ENCODE assay signal across 8 mouse cellular contexts in the genomic region with DNA sequence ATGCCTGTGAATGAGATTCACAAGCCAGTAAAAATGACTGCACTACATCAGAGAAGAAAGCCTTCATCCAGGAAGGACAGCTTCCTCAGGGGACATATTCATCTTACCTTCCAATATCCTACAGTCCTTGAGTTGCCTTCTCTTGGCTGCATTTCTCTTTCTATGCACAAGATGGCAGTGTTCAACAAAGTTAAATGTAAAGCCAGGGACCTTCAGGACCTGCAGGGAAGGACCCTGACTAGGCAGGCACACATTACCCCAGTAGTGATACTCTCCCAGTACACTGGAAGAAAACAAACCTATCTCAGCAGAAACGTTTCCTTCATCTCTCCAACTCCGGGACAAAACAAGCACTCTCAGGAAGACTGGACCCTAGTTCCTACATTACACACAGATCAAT. TPM values are rescaled to one million over a fixed set of nuclear protein-coding genes. Genes with fewer than 3 reads are reported as not detected.
DNase-seq lines count a peak whose midpoint lies in the region; ATAC-seq and TF ChIP-seq lines count a peak whose summit lies in the region.

No protein-coding gene starts in this region.

- 21% methylated on average over 2 of the region's 2 CpGs for WGBS in forebrain, embryonic 13.5 days
- 31% methylated on average over 2 of the region's 2 CpGs for WGBS in forebrain, embryonic 11.5 days
- 30% methylated on average over 2 of the region's 2 CpGs for WGBS in intestine, embryonic 15.5 days
- WGBS in lung, postnatal 0 days = 20% methylated on average over 2 of the region's 2 CpGs
- 23% methylated on average over 2 of the region's 2 CpGs for WGBS in stomach, embryonic 16.5 days

- TF ChIP-seq CTCF in lung, postnatal 0 days (IDR thresholded peaks at IDR 0.05) = peak; percentile 88

- no peak for DNase-seq in forebrain, embryonic 11.5 days (ENCODE audit: low spot score)
- peak; percentile 69 for DNase-seq in thymus, postnatal 0 days (ENCODE audit: low spot score)
- DNase-seq in thymus, adult 18-20 months = no peak
- DNase-seq in embryo, embryonic 11.5 days (ENCODE audit: low read depth, low spot score) = peak; percentile 57
- DNase-seq in lung, postnatal 0 days (ENCODE audit: low spot score) = peak; percentile 74

- no peak overlapping the region for H3K9ac ChIP-seq in forebrain, embryonic 13.5 days
- H3K9ac ChIP-seq in forebrain, embryonic 11.5 days (ENCODE audit: low read length) = no peak overlapping the region
- no peak overlapping the region for H3K9ac ChIP-seq in intestine, embryonic 15.5 days
- H3K9ac ChIP-seq in lung, postnatal 0 days (replicated peaks; ENCODE audit: low read depth) = no peak overlapping the region
- H3K9ac ChIP-seq in stomach, embryonic 16.5 days (ENCODE audit: low read length) = no peak overlapping the region

- no peaks in the 10 kb centered on the region for H3K36me3 ChIP-seq in forebrain, embryonic 13.5 days (ENCODE audit: poor library complexity, severe bottlenecking)
- H3K36me3 ChIP-seq in forebrain, embryonic 11.5 days (ENCODE audit: control insufficient read depth, insufficient read depth, low read length) = no peaks in the 10 kb centered on the region
- no peaks in the 10 kb centered on the region for H3K36me3 ChIP-seq in intestine, embryonic 15.5 days
- no peaks in the 10 kb centered on the region for H3K36me3 ChIP-seq in lung, postnatal 0 days (ENCODE audit: insufficient read depth, low read length)
- no peaks in the 10 kb centered on the region for H3K36me3 ChIP-seq in stomach, embryonic 16.5 days (ENCODE audit: control insufficient read depth, insufficient read depth, low read length)

- TF ChIP-seq EP300 in lung, postnatal 0 days (IDR thresholded peaks at IDR 0.05) = no peak

- no peak overlapping the region for H3K4me2 ChIP-seq in forebrain, embryonic 13.5 days
- H3K4me2 ChIP-seq in forebrain, embryonic 11.5 days (ENCODE audit: low read depth, low read length, severe bottlenecking) = no peak overlapping the region
- H3K4me2 ChIP-seq in intestine, embryonic 15.5 days (replicated peaks) = no peak overlapping the region
- no peak overlapping the region for H3K4me2 ChIP-seq in lung, postnatal 0 days (replicated peaks; ENCODE audit: low read depth, low read length)
- no peak overlapping the region for H3K4me2 ChIP-seq in stomach, embryonic 16.5 days (ENCODE audit: low read depth, low read length)

- no peaks in the 10 kb centered on the region for H3K27me3 ChIP-seq in forebrain, embryonic 13.5 days
- H3K27me3 ChIP-seq in forebrain, embryonic 11.5 days (ENCODE audit: control insufficient read depth, insufficient read depth, low read length) = no peaks in the 10 kb centered on the region
- no peaks in the 10 kb centered on the region for H3K27me3 ChIP-seq in intestine, embryonic 15.5 days (replicated peaks)
- H3K27me3 ChIP-seq in lung, postnatal 0 days (replicated peaks; ENCODE audit: insufficient read depth, low read length) = no peaks in the 10 kb centered on the region
- no peaks in the 10 kb centered on the region for H3K27me3 ChIP-seq in stomach, embryonic 16.5 days (ENCODE audit: control insufficient read depth, insufficient read depth, low read length)

- peak; percentile 67 for ATAC-seq in forebrain, embryonic 13.5 days
- ATAC-seq in forebrain, embryonic 11.5 days (replicated peaks; ENCODE audit: low FRiP score) = no peak
- ATAC-seq in intestine, embryonic 15.5 days = peak; percentile 35; the same call in 1 of the 2 replicates
- ATAC-seq in lung, postnatal 0 days = peak; percentile 76
- ATAC-seq in stomach, embryonic 16.5 days (ENCODE audit: insufficient read depth, low FRiP score) = 0 out of 2 replicates have a peak, but pooled peaks have one; percentile 19

- H3K4me1 ChIP-seq in forebrain, embryonic 13.5 days = no peaks in the 10 kb centered on the region
- no peaks in the 10 kb centered on the region for H3K4me1 ChIP-seq in forebrain, embryonic 11.5 days (replicated peaks; ENCODE audit: control insufficient read depth, insufficient read depth, low read length)
- H3K4me1 ChIP-seq in intestine, embryonic 15.5 days (replicated peaks) = no peaks in the 10 kb centered on the region; the same call in 1 of the 2 replicates
- no peaks in the 10 kb centered on the region for H3K4me1 ChIP-seq in lung, postnatal 0 days (ENCODE audit: insufficient read depth, low read depth, low read length)
- peaks cover 6% of the 10 kb centered on the region; the same call in 1 of the 2 replicates for H3K4me1 ChIP-seq in stomach, embryonic 16.5 days (ENCODE audit: control insufficient read depth, insufficient read depth, low read length)

- H3K4me3 ChIP-seq in forebrain, embryonic 13.5 days = no peak overlapping the region
- H3K4me3 ChIP-seq in forebrain, embryonic 11.5 days (ENCODE audit: low read depth, low read length) = no peak overlapping the region
- no peak overlapping the region for H3K4me3 ChIP-seq in intestine, embryonic 15.5 days (replicated peaks)
- H3K4me3 ChIP-seq in lung, postnatal 0 days (ENCODE audit: low read depth, low read length) = no peak overlapping the region
- H3K4me3 ChIP-seq in stomach, embryonic 16.5 days (replicated peaks; ENCODE audit: low read length) = no peak overlapping the region

- no peaks in the 10 kb centered on the region for H3K9me3 ChIP-seq in forebrain, embryonic 13.5 days (replicated peaks)
- H3K9me3 ChIP-seq in forebrain, embryonic 11.5 days (ENCODE audit: control insufficient read depth, low read length) = no peaks in the 10 kb centered on the region
- H3K9me3 ChIP-seq in intestine, embryonic 15.5 days = no peaks in the 10 kb centered on the region
- no peaks in the 10 kb centered on the region for H3K9me3 ChIP-seq in lung, postnatal 0 days (ENCODE audit: low read length)
- no peaks in the 10 kb centered on the region for H3K9me3 ChIP-seq in stomach, embryonic 16.5 days (replicated peaks; ENCODE audit: control insufficient read depth, low read length)

- H3K27ac ChIP-seq in forebrain, embryonic 13.5 days = no peak overlapping the region
- no peak overlapping the region for H3K27ac ChIP-seq in forebrain, embryonic 11.5 days (ENCODE audit: low read depth, low read length)
- H3K27ac ChIP-seq in intestine, embryonic 15.5 days = no peak overlapping the region
- H3K27ac ChIP-seq in lung, postnatal 0 days (ENCODE audit: low read length) = no peak overlapping the region
- no peak overlapping the region for H3K27ac ChIP-seq in stomach, embryonic 16.5 days (ENCODE audit: low read length)

RNA-seq across cellular contexts. Expression of a gene that starts 38.4 kb away (rescaled TPM):
- 86.1 and 90.3 TPM in 2 replicates for polyA plus RNA-seq in forebrain, embryonic 13.5 days (2015; fragmentation: Nextera tagmentation; extraction: Ambion mirVana)
- polyA plus RNA-seq in forebrain, embryonic 11.5 days (2014; fragmentation: Nextera tagmentation; extraction: Ambion mirVana) = 45.3 and 46.1 TPM in 2 replicates
- polyA plus RNA-seq in thymus, postnatal 0 days (2015; fragmentation: Nextera tagmentation; extraction: Ambion mirVana) = 83.2 and 83.8 TPM in 2 replicates
- 35.5 and 38.9 TPM in 2 replicates for polyA plus RNA-seq in intestine, embryonic 15.5 days (2015; fragmentation: Nextera tagmentation; extraction: Ambion mirVana)
- polyA plus RNA-seq in lung, postnatal 0 days (2015; fragmentation: Nextera tagmentation; extraction: Ambion mirVana) = 100.0 and 109 TPM in 2 replicates
- 44.3 and 45.8 TPM in 2 replicates for polyA plus RNA-seq in stomach, embryonic 16.5 days (2015; fragmentation: Nextera tagmentation; extraction: Ambion mirVana)

Comparison
In these comparisons a context has a peak if more than half of its experiments do, and no peak if none do; other contexts are left out.
1. DNase-seq: peak in thymus, postnatal 0 days (single experiment), embryo, embryonic 11.5 days (single experiment) and lung, postnatal 0 days (single experiment); none in forebrain, embryonic 11.5 days (single experiment) and thymus, adult 18-20 months (0 of 2).